Mouse (Mus musculus) G1E (cell line): ENCODE data around the gene Ints12. TPM values are rescaled to one million over a fixed set of nuclear protein-coding genes. Genes with fewer than 3 reads are reported as not detected.

Experiments
- ATAC-seq: 2 replicates; pipeline ENCODE4 v1.8.0; 2016; ENCODE audit warnings: mild to moderate bottlenecking; ENCODE audit not compliant: insufficient number of reproducible peaks, poor library complexity, low FRiP score, severe bottlenecking; ENCODE audit errors: extremely low read depth
- DNase-seq: peaks from one replicate; pipeline ENCODE4 v3.0.0; 2012; ENCODE audit warnings: low spot score
- H3K27me3 ChIP-seq: 2 replicates; pipeline ENCODE4 v1.6.1; 2012; ENCODE audit warnings: mild to moderate bottlenecking, low read length, inconsistent platforms; ENCODE audit not compliant: insufficient read depth
- H3K36me3 ChIP-seq: replicated peaks from 2 replicates; pipeline ENCODE3; 2012; ENCODE audit warnings: mild to moderate bottlenecking, inconsistent platforms
- H3K4me1 ChIP-seq: 2 replicates; pipeline ENCODE4 v1.6.1; 2012; ENCODE audit warnings: low read depth, low read length, inconsistent platforms, mixed read lengths; ENCODE audit not compliant: insufficient read depth
- H3K4me3 ChIP-seq: 2 replicates; pipeline ENCODE4 v1.5.1; 2012; ENCODE audit warnings: low read depth, mild to moderate bottlenecking, inconsistent platforms, low read length, moderate library complexity, mixed read lengths
- H3K9me3 ChIP-seq: replicated peaks from 2 replicates; pipeline ENCODE4 v1.6.1; 2012; ENCODE audit warnings: inconsistent platforms
- CTCF ChIP-seq: IDR thresholded peaks from 2 replicates; pipeline ENCODE4 v1.5.1; 2012; ENCODE audit warnings: low read depth, low read length, inconsistent platforms, mixed read lengths
- GATA1 ChIP-seq: IDR thresholded peaks from 2 replicates; pipeline ENCODE4 v1.6.1; 2012; ENCODE audit warnings: borderline replicate concordance, low read length, inconsistent platforms, mixed read lengths
- GATA2 ChIP-seq: IDR thresholded peaks from 2 replicates; pipeline ENCODE4 v1.6.1; 2012; ENCODE audit warnings: low read depth, low read length, inconsistent platforms, borderline replicate concordance
- POLR2AphosphoS5 ChIP-seq: IDR thresholded peaks from 2 replicates; pipeline ENCODE4 v1.6.1; 2012; ENCODE audit warnings: low read depth, low read length, inconsistent platforms; ENCODE audit not compliant: insufficient replicate concordance
- TAL1 ChIP-seq: conservative IDR thresholded peaks from 2 replicates; pipeline ENCODE4 v1.6.1; 2012; ENCODE audit warnings: low read depth, low read length, inconsistent platforms, mixed read lengths
- polyA plus RNA-seq: library from polyadenylated mRNA; stranded (reverse); fragments of >175 nt; gene quantifications from 2 replicates; pipeline ENCODE4 v1.2.3, GENCODE M21; 2012
- total RNA-seq, 2 experiments: library from RNA; stranded (forward) in 1 of 2; stranded (reverse) in 1 of 2; fragments of 200-1000 nt in 1 of 2; fragments of >200 nt in 1 of 2; fragmentation: Nextera tagmentation in 1 of 2; gene quantifications; 2 replicates each; pipeline ENCODE4 v1.2.3; 2014 to 2017

The Ints12 gene
- total and polyA plus RNA-seq, 3 experiments = 1.8 to 50.2 (median 24.3) TPM

DNA sequence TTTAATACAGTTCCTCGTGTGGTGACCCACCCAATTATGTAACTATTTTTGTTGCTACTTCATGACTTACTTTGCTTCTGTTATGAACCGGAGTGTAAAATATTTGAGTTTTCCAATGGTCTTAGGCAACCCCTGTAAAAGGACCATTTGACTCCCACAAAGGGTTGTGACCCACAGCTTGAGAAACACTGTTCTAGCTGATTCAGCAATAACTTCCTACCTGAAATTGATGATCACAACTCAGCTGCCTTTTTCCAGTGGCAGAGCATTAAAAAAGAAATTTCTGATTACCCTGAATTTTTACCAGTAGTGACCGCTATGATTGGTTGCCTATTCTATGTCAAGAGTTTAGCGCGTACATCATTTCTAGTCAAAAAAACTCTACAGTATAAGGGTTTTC lies 39.7 kb downstream of the Ints12 start:
- H3K9me3 ChIP-seq = no peaks in the 10 kb centered on the region
- H3K27me3 ChIP-seq = no peaks in the 10 kb centered on the region
- no peak for TF ChIP-seq CTCF
- TF ChIP-seq GATA1 = no peak
- no peak for TF ChIP-seq POLR2AphosphoS5
- no peak for TF ChIP-seq GATA2
- TF ChIP-seq TAL1 = no peak
- no peak for ATAC-seq
- H3K4me1 ChIP-seq = peaks cover 9% of the 10 kb centered on the region; the same call in 1 of the 2 replicates
- no peak overlapping the region for H3K4me3 ChIP-seq
- no peak for DNase-seq
- H3K36me3 ChIP-seq = no peaks in the 10 kb centered on the region

DNA sequence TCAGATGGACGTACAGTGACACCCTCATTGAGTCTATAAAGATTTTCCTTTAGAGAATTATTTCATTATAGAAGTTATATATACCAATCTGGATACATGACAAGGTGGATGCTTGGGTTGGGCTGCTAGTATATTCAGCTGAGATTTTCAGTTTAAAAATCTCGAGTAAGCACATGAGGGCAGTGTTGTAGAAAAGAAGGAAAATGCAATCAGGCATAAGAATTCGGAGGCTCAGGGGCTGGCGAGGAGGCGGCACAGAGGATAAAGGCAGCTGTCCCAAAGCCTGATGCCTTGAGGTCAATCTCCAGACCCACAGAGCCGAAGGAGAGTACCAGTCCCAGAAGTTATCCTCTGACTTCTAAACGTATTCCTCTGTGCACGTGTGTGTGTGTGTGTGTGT lies 41.0 kb downstream of the Ints12 start:
- ATAC-seq = no peak
- no peak for TF ChIP-seq TAL1
- TF ChIP-seq CTCF = no peak
- TF ChIP-seq GATA1 = no peak
- no peak for TF ChIP-seq POLR2AphosphoS5
- no peak for TF ChIP-seq GATA2
- no peak for DNase-seq
- peaks cover 12% of the 10 kb centered on the region; the same call in 1 of the 2 replicates for H3K4me1 ChIP-seq
- no peaks in the 10 kb centered on the region for H3K27me3 ChIP-seq
- H3K9me3 ChIP-seq = no peaks in the 10 kb centered on the region
- H3K4me3 ChIP-seq = no peak overlapping the region
- H3K36me3 ChIP-seq = no peaks in the 10 kb centered on the region

DNA sequence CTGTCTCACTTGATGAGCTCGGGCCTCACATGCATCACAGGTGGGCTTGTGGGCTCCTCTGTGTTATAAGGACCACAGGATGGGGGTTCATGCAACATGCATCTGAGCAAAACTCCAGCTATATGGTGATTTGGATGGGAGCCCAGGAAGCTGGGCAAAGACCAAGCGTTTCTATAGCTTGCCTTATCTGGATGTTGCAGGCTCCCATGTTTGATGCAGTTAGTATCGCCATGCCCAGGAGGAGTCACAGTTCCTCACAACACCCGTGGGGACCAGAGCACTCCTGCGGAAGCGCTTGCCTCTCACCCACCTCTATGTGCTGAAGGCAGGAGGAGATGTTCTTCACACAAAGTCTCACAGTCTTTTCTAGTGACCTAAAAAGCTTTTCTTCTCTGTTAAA lies 50.2 kb downstream of the Ints12 start:
- DNase-seq (peak; percentile 8), ATAC-seq (peak; percentile 83)
- Histone ChIP-seq H3K4me1 (peaks cover 26% of the 10 kb centered on the region), H3K4me3 (peak overlapping the region; percentile 8; the same call in 1 of the 2 replicates), H3K27me3 (no peaks in the 10 kb centered on the region), H3K36me3 (no peaks in the 10 kb centered on the region), H3K9me3 (no peaks in the 10 kb centered on the region)
- TF ChIP-seq GATA1 = no peak
- no peak for TF ChIP-seq CTCF
- TF ChIP-seq TAL1 = peak; percentile 57
- no peak for TF ChIP-seq GATA2
- TF ChIP-seq POLR2AphosphoS5 = no peak

DNA sequence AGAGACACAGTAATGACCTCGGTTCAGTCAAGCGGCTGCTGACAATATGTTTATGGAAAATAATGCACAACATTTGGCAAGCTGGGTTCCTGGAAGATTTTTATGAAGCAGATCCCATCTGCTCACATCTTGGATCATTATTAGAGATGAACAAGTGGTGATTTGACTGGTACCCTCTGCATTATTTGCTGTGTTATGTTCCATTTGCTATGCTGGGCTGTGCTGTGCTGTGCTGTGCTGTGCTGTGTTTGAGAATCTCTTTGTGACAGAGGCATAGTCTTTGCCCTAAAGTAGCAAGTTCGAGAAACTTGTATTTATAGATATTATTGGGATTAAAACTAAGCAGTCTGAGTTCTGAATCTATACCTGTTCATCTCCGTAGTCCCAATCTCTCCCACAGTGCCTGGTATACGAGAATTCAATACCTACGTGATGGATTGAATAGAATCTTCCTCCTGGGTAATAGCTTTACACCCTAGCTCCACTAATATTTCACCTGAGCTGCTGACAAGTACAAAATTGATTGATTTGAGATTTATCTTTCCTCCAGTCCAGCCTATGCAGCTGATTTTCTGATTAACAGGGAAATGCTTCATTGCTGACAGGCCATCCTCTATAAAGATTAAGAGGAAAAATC lies 53.0 kb downstream of the Ints12 start:
- H3K9me3 ChIP-seq = no peaks in the 10 kb centered on the region
- TF ChIP-seq POLR2AphosphoS5 (no peak), CTCF (no peak), GATA1 (no peak), TAL1 (no peak), GATA2 (no peak)
- DNase-seq (no peak), ATAC-seq (no peak)
- peaks cover 41% of the 10 kb centered on the region for H3K4me1 ChIP-seq
- no peaks in the 10 kb centered on the region for H3K27me3 ChIP-seq
- no peaks in the 10 kb centered on the region for H3K36me3 ChIP-seq
- H3K4me3 ChIP-seq = no peak overlapping the region

- TF ChIP-seq CTCF (no peak), TAL1 (peak; percentile 92), GATA2 (no peak), POLR2AphosphoS5 (no peak), GATA1 (no peak)
- no peaks in the 10 kb centered on the region for H3K9me3 ChIP-seq
- no peak overlapping the region; the same call in 1 of the 2 replicates for H3K4me3 ChIP-seq
- ATAC-seq (peak; percentile 84), DNase-seq (peak; percentile 5)
- no peaks in the 10 kb centered on the region for H3K36me3 ChIP-seq
- peaks cover 55% of the 10 kb centered on the region for H3K4me1 ChIP-seq
- no peaks in the 10 kb centered on the region for H3K27me3 ChIP-seq
These were observed 60.0 kb downstream of the Ints12 start for GRCm38 (mm10) chr3:133151629-133152028.

GRCm38 (mm10) chr3:133152831-133153230 lies 61.2 kb downstream of the Ints12 start:
- Histone ChIP-seq H3K4me1 (peaks cover 52% of the 10 kb centered on the region), H3K9me3 (no peaks in the 10 kb centered on the region)
- no peak for ATAC-seq

More at GRCm38 (mm10) chr3:133152831-133153230, 61.2 kb downstream of the Ints12 start:
- TF ChIP-seq POLR2AphosphoS5 (no peak), GATA2 (no peak), CTCF (no peak), GATA1 (no peak), TAL1 (no peak)
- DNase-seq = no peak
- H3K27me3 ChIP-seq = no peaks in the 10 kb centered on the region
- H3K4me3 ChIP-seq = no peak overlapping the region
- no peaks in the 10 kb centered on the region for H3K36me3 ChIP-seq
